Mouse (Mus musculus) stomach, adult 2 months (tissue): Measurements from ENCODE around the gene Olfr539. TPM values are rescaled to one million over a fixed set of nuclear protein-coding genes. Genes with fewer than 3 reads are reported as not detected.

Experiments
- polyA plus RNA-seq: library from polyadenylated mRNA; depleted of rRNA; stranded (reverse); fragments of >200 nt; gene quantifications from 2 replicates; pipeline ENCODE4 v1.2.3, GENCODE M21; 2012; rRNA removed

Olfr539 gene
- not detected in 2 replicates for polyA plus RNA-seq

DNA sequence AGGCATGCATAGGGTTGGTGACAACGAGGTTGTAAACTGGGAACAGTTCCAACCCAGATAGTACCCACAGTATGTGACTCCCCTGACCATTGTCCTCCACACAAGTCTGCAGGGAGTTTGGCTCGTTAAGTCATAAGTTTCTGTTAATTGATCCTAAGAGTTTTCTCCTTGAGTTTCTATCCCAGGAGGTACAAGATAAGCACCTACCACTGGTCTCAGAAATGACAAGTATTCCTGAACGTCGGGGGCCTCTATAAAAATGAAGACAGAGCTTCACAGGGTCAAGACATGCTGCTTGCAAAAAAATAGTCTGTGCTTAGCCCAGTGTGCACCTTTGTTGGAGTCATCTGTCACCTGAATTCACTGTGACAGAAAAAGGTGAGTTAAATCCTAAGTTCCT lies at the start of gene Olfr539:
Gene Olfr539, plus strand, starts transcription at position 301 of the 400 bp plus-strand sequence.

DNA sequence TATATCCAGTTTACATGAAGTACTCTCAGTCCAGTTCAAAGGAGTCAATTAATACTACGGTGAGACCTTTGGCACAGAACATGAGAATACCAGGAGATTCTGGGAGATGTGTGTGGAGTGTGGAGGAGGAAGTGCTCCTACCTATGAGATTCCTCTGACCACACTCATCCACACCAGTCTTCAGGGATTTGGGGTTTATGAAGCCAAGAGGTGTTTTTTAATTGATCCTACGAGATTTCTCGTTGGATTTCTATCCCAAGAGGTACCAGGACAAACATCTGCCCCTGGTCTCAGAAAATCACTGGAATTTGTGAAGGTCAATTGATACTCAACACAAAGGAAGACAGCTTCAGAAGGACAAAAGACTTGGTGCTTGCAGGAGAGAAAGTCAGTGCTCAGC lies 31.1 kb upstream of the Olfr539 start, which contains the start of gene Olfr61:
Gene Olfr61, plus strand, starts transcription at position 301 of the 400 bp plus-strand sequence.

DNA sequence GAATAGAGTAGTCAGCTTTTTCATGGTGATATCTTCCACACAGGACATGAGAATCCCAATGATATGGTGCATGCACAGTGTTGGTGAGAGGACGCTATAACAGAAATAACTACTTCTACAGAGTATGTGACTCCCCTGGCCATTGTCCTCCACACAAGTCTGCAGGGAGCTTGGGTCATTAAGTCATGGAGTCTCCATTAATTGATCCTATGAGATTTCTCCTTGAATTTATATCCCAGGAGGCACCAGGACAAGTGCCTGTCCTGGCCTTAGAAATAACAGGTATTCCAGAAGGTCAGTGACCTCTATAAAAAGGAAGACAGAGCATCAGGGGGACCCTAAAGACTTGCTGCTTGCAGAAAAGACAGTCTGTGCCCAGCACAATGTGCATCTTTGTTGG lies 13.6 kb upstream of the Olfr539 start, which contains the start of gene Olfr53:
Gene Olfr53, plus strand, starts transcription at position 301 of the 400 bp plus-strand sequence.

DNA sequence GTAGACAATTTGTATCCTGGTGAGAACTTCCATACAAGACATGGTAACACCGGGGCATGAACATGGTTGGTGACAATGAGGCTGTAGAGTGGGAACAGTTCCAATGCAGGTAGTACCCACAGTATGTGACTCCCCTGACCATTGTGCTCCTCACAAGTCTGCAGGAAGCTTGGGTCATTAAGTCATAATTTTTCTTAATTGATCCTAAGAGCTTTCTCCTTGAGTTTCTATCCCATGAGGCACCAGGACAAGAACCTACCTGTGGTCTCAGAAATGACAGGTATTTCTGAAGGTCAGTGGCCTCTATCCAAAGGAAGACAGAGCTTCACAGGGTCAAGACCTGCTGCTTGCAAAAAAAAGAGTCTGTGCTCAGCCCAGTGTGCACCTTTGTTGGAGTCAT lies 21.9 kb downstream of the Olfr539 start, which contains the start of gene Olfr45:
Gene Olfr45, plus strand, starts transcription at position 301 of the 400 bp plus-strand sequence.

DNA sequence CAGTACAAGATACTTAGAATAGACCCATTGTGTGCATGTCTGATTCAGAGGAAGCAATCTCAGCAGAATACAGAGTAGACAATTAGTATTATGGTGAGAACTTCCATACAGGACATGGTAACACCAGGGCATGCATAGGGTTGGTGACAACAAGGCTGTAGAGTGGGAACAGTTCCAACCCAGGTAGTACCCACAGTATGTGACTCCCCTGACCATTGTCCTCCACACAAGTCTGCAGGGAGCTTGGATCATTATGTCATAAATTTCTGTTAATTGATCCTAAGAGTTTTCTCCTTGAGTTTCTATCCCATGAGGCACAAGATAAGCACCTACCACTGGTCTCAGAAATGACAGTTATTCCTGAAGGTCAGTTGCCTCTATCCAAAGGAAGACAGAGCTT lies 37.2 kb downstream of the Olfr539 start, which contains the start of gene Olfr541:
Gene Olfr541, plus strand, starts transcription at position 301 of the 400 bp plus-strand sequence.

Other genes with a start within 250 kb of the Olfr539 start
- not detected in 2 replicates for gene Olfr532, start 238.3 kb upstream of the Olfr539 start, polyA plus RNA-seq
- gene Olfr533, start 196.6 kb upstream of the Olfr539 start, polyA plus RNA-seq = not detected in 2 replicates
- not detected in 2 replicates for gene Olfr535, start 175.7 kb upstream of the Olfr539 start, polyA plus RNA-seq
- not detected in 2 replicates for gene Olfr536, start 152.5 kb upstream of the Olfr539 start, polyA plus RNA-seq
- not detected in 2 replicates for gene Olfr538, start 92.0 kb upstream of the Olfr539 start, polyA plus RNA-seq
- not detected in 2 replicates for gene Olfr46, start 58.7 kb upstream of the Olfr539 start, polyA plus RNA-seq
- not detected in 2 replicates for gene Olfr61, start 31.0 kb upstream of the Olfr539 start, polyA plus RNA-seq
- gene Olfr53, start 13.5 kb upstream of the Olfr539 start, polyA plus RNA-seq = not detected in 2 replicates
- not detected in 2 replicates for gene Olfr45, start 22.0 kb downstream of the Olfr539 start, polyA plus RNA-seq
- gene Olfr541, start 37.3 kb downstream of the Olfr539 start, polyA plus RNA-seq = not detected in 2 replicates
- 0.06 and 0.75 TPM in 2 replicates for gene Cyp2e1, start 103.8 kb downstream of the Olfr539 start, polyA plus RNA-seq
- gene Syce1, start 127.9 kb downstream of the Olfr539 start, polyA plus RNA-seq = 0.15 TPM in 1 of 2 replicates, not detected in the other
- gene Zfp941, start 162.2 kb downstream of the Olfr539 start, polyA plus RNA-seq = 0.01 and 0.02 TPM in 2 replicates
- gene Urah, start 175.1 kb downstream of the Olfr539 start, polyA plus RNA-seq = 24.9 and 25.9 TPM in 2 replicates
- gene Scgb1c1, start 185.6 kb downstream of the Olfr539 start, polyA plus RNA-seq = not detected in 2 replicates
- not detected in 2 replicates for gene Odf3, start 187.9 kb downstream of the Olfr539 start, polyA plus RNA-seq
- not detected in 2 replicates for gene Gm45785, start 196.4 kb downstream of the Olfr539 start, polyA plus RNA-seq
- 38.8 and 38.9 TPM in 2 replicates for gene Ric8a, start 197.0 kb downstream of the Olfr539 start, polyA plus RNA-seq
- gene Bet1l, start 197.6 kb downstream of the Olfr539 start, polyA plus RNA-seq = 7.5 and 8.6 TPM in 2 replicates
- 26.4 and 30.2 TPM in 2 replicates for gene Psmd13, start 222.0 kb downstream of the Olfr539 start, polyA plus RNA-seq
- 12.7 and 14.2 TPM in 2 replicates for gene Sirt3, start 222.4 kb downstream of the Olfr539 start, polyA plus RNA-seq
- 24.9 and 30.2 TPM in 2 replicates for gene Cox8b, start 240.5 kb downstream of the Olfr539 start, polyA plus RNA-seq